Mouse (Mus musculus): ENCODE data around the gene Stard13.

- TF ChIP-seq EP300 (IDR thresholded peaks at IDR 0.05) (no peak), CTCF (IDR thresholded peaks at IDR 0.05) (no peak)
Measured at GRCm38 (mm10) chr5:151046917-151047316, 186.7 kb downstream of the Stard13 start.
